Mouse (Mus musculus) CH12.LX (cell line): ENCODE data around the gene Gpm6b. TPM values are rescaled to one million over a fixed set of nuclear protein-coding genes. Genes with fewer than 3 reads are reported as not detected.

Experiments used
- DNase-seq: peaks from one replicate; pipeline ENCODE4 v3.0.0-alpha.2; 2013; ENCODE audit errors: extremely low read depth
- H3K27ac ChIP-seq: 2 replicates; pipeline ENCODE4 v1.5.1; 2012; ENCODE audit warnings: low read depth, mild to moderate bottlenecking, control low read depth, moderate library complexity; ENCODE audit not compliant: insufficient read depth
- H3K27me3 ChIP-seq: replicated peaks from 2 replicates; pipeline ENCODE3; 2012; ENCODE audit warnings: inconsistent platforms
- H3K36me3 ChIP-seq, 2 experiments: replicated peaks in 1 of 2; 2 replicates each; pipeline versions ENCODE3 to v1.6.1; 2012; ENCODE audit warnings: inconsistent platforms in 1 of 2, low read length in 1 of 2, mild to moderate bottlenecking in 1 of 2, mixed read lengths in 1 of 2, moderate library complexity in 1 of 2; ENCODE audit not compliant: control insufficient read depth in 1 of 2, insufficient read depth in 1 of 2
- H3K4me1 ChIP-seq, 2 experiments: 2 replicates each; pipeline ENCODE4 v1.6.1; 2012; ENCODE audit warnings: inconsistent platforms in 1 of 2, moderate library complexity in 1 of 2; ENCODE audit not compliant: insufficient read depth in 2 of 2, control insufficient read depth in 1 of 2
- H3K4me2 ChIP-seq: 2 replicates; pipeline ENCODE4 v1.6.1; 2012; ENCODE audit warnings: low read depth, mild to moderate bottlenecking, control low read depth; ENCODE audit not compliant: poor library complexity, insufficient read depth, severe bottlenecking
- H3K4me3 ChIP-seq, 3 experiments: fragments of 150-350 bp in 1 of 3; sonication (generic) in 1 of 3; replicated peaks in 1 of 3; 2 replicates each; pipeline versions ENCODE3 to v1.5.1; 2011 to 2012; ENCODE audit warnings: low read depth in 2 of 3, low read length in 2 of 3, mild to moderate bottlenecking in 2 of 3, moderate library complexity in 2 of 3, control low read depth in 1 of 3, improper control_type of control experiment in 1 of 3, inconsistent platforms in 1 of 3, mixed read lengths in 1 of 3; ENCODE audit not compliant: poor library complexity in 1 of 3
- H3K79me2 ChIP-seq: replicated peaks from 2 replicates; pipeline ENCODE4 v1.6.1; 2012; ENCODE audit warnings: mild to moderate bottlenecking, moderate library complexity; ENCODE audit not compliant: control insufficient read depth, poor library complexity, insufficient read depth, severe bottlenecking; ENCODE audit errors: extremely low read depth
- H3K9ac ChIP-seq: 2 replicates; pipeline ENCODE4 v1.6.1; 2012; ENCODE audit warnings: low read depth, mild to moderate bottlenecking, control low read depth, moderate library complexity; ENCODE audit not compliant: insufficient read depth
- H3K9me3 ChIP-seq: replicated peaks from 2 replicates; pipeline ENCODE3; 2012; ENCODE audit warnings: low read length, inconsistent platforms, mixed read lengths
- BHLHE40 ChIP-seq: IDR thresholded peaks from 2 replicates; pipeline ENCODE4 v1.6.1; 2011; ENCODE audit warnings: mild to moderate bottlenecking, low read depth, low read length, improper control_type of control experiment
- CHD1 ChIP-seq: IDR thresholded peaks from 2 replicates; pipeline ENCODE4 v1.6.1; 2012; ENCODE audit warnings: low read depth, low read length, improper control_type of control experiment, inconsistent platforms
- CHD2 ChIP-seq: IDR thresholded peaks from 2 replicates; pipeline ENCODE4 v1.6.1; 2011; ENCODE audit warnings: low read length, improper control_type of control experiment
- CTCF ChIP-seq, 2 experiments: IDR thresholded peaks in 1 of 2; conservative IDR thresholded peaks in 1 of 2; 2 replicates each; pipeline ENCODE4 v1.5.1; 2011 to 2012; ENCODE audit warnings: low read depth in 2 of 2, low read length in 2 of 2, improper control_type of control experiment in 1 of 2, inconsistent platforms in 1 of 2, mild to moderate bottlenecking in 1 of 2, moderate library complexity in 1 of 2
- E2F4 ChIP-seq: IDR thresholded peaks from 2 replicates; pipeline ENCODE4 v1.6.1; 2011; ENCODE audit warnings: low read depth, low read length, improper control_type of control experiment; ENCODE audit not compliant: insufficient replicate concordance
- ELF1 ChIP-seq: IDR thresholded peaks from 2 replicates; pipeline ENCODE4 v1.6.1; 2014; ENCODE audit warnings: low read depth, mild to moderate bottlenecking, inconsistent platforms, low read length, improper control_type of control experiment
- EP300 ChIP-seq: IDR thresholded peaks from 2 replicates; pipeline ENCODE4 v1.6.1; 2011; ENCODE audit warnings: low read length, improper control_type of control experiment
- ETS1 ChIP-seq: conservative IDR thresholded peaks from 2 replicates; pipeline ENCODE4 v1.6.1; 2012; ENCODE audit warnings: low read depth, mild to moderate bottlenecking, inconsistent platforms, low read length, improper control_type of control experiment, moderate library complexity
- GABPA ChIP-seq: IDR thresholded peaks from 2 replicates; pipeline ENCODE4 v1.6.1; 2012; ENCODE audit warnings: low read depth, low read length, improper control_type of control experiment, inconsistent platforms; ENCODE audit not compliant: insufficient replicate concordance
- HCFC1 ChIP-seq: IDR thresholded peaks from 2 replicates; pipeline ENCODE4 v1.6.1; 2012; ENCODE audit warnings: low read depth, mild to moderate bottlenecking, inconsistent platforms, low read length, improper control_type of control experiment
- IRF4 ChIP-seq: IDR thresholded peaks from 2 replicates; pipeline ENCODE4 v1.6.1; 2014; ENCODE audit warnings: low read depth, mild to moderate bottlenecking, inconsistent platforms, low read length, improper control_type of control experiment
- JUN ChIP-seq: IDR thresholded peaks from 2 replicates; pipeline ENCODE4 v1.6.1; 2011; ENCODE audit warnings: low read depth, mild to moderate bottlenecking, low read length, improper control_type of control experiment, moderate library complexity; ENCODE audit not compliant: insufficient read depth
- JUND ChIP-seq: conservative IDR thresholded peaks from 2 replicates; pipeline ENCODE4 v1.6.1; 2011; ENCODE audit warnings: low read depth, low read length, improper control_type of control experiment
- KAT2A ChIP-seq: IDR thresholded peaks from 2 replicates; pipeline ENCODE4 v1.6.1; 2012; ENCODE audit warnings: low read length, improper control_type of control experiment, inconsistent platforms; ENCODE audit not compliant: insufficient replicate concordance
- MAFK ChIP-seq: IDR thresholded peaks from 2 replicates; pipeline ENCODE4 v1.6.1; 2011; ENCODE audit warnings: low read length, improper control_type of control experiment; ENCODE audit not compliant: insufficient replicate concordance
- MAX ChIP-seq: IDR thresholded peaks from 2 replicates; pipeline ENCODE4 v1.6.1; 2011; ENCODE audit warnings: low read length, improper control_type of control experiment
- MAZ ChIP-seq: IDR thresholded peaks from 2 replicates; pipeline ENCODE4 v1.6.1; 2012; ENCODE audit warnings: low read depth, mild to moderate bottlenecking, inconsistent platforms, low read length, improper control_type of control experiment, moderate library complexity
- MEF2A ChIP-seq: IDR thresholded peaks from 2 replicates; pipeline ENCODE4 v1.6.1; 2014; ENCODE audit warnings: low read depth, mild to moderate bottlenecking, inconsistent platforms, low read length, improper control_type of control experiment, borderline replicate concordance
- MXI1 ChIP-seq: IDR thresholded peaks from 2 replicates; pipeline ENCODE4 v1.6.1; 2011; ENCODE audit warnings: mild to moderate bottlenecking, low read depth, low read length, improper control_type of control experiment
- MYC ChIP-seq: IDR thresholded peaks from 2 replicates; pipeline ENCODE4 v1.6.1; 2011; ENCODE audit warnings: low read depth, mild to moderate bottlenecking, improper control_type of control experiment, low read length
- NELFE ChIP-seq: IDR thresholded peaks from 2 replicates; pipeline ENCODE4 v1.6.1; 2011; ENCODE audit warnings: low read depth, low read length, improper control_type of control experiment
- NRF1 ChIP-seq: IDR thresholded peaks from 2 replicates; pipeline ENCODE4 v1.6.1; 2014; ENCODE audit warnings: low read depth, mild to moderate bottlenecking, inconsistent platforms, low read length, improper control_type of control experiment, moderate library complexity
- PAX5 ChIP-seq: IDR thresholded peaks from 2 replicates; pipeline ENCODE4 v1.6.1; 2012; ENCODE audit warnings: low read length, inconsistent platforms, mixed read lengths
- POLR2A ChIP-seq: IDR thresholded peaks from 2 replicates; pipeline ENCODE4 v1.6.1; 2011; ENCODE audit warnings: low read depth, mild to moderate bottlenecking, improper control_type of control experiment, low read length
- POLR2AphosphoS2 ChIP-seq: IDR thresholded peaks from 2 replicates; pipeline ENCODE4 v1.6.1; 2011; ENCODE audit warnings: low read depth, low read length, improper control_type of control experiment
- RAD21 ChIP-seq: IDR thresholded peaks from 2 replicates; pipeline ENCODE4 v1.6.1; 2011; ENCODE audit warnings: low read depth, mild to moderate bottlenecking, low read length, improper control_type of control experiment, moderate library complexity
- RCOR1 ChIP-seq: conservative IDR thresholded peaks from 2 replicates; pipeline ENCODE4 v1.6.1; 2012; ENCODE audit warnings: low read depth, mild to moderate bottlenecking, inconsistent platforms, low read length, improper control_type of control experiment
- SIN3A ChIP-seq: IDR thresholded peaks from 2 replicates; pipeline ENCODE4 v1.6.1; 2012; ENCODE audit warnings: low read length, improper control_type of control experiment, inconsistent platforms
- SMC3 ChIP-seq: IDR thresholded peaks from 2 replicates; pipeline ENCODE4 v1.6.1; 2011; ENCODE audit warnings: low read depth, low read length, improper control_type of control experiment
- TBP ChIP-seq: conservative IDR thresholded peaks from 2 replicates; pipeline ENCODE4 v1.6.1; 2011; ENCODE audit warnings: low read depth, low read length, improper control_type of control experiment
- TCF12 ChIP-seq: IDR thresholded peaks from 2 replicates; pipeline ENCODE4 v1.6.1; 2014; ENCODE audit warnings: low read depth, mild to moderate bottlenecking, inconsistent platforms, low read length, improper control_type of control experiment
- UBTF ChIP-seq: IDR thresholded peaks from 2 replicates; pipeline ENCODE4 v1.6.1; 2012; ENCODE audit warnings: low read depth, mild to moderate bottlenecking, inconsistent platforms, low read length, improper control_type of control experiment, moderate library complexity
- USF1 ChIP-seq: IDR thresholded peaks from 2 replicates; pipeline ENCODE4 v1.6.1; 2014; ENCODE audit warnings: low read depth, mild to moderate bottlenecking, inconsistent platforms, low read length, improper control_type of control experiment
- USF2 ChIP-seq: conservative IDR thresholded peaks from 2 replicates; pipeline ENCODE4 v1.6.1; 2011; ENCODE audit warnings: low read depth, low read length, improper control_type of control experiment
- ZC3H11A ChIP-seq: IDR thresholded peaks from 2 replicates; pipeline ENCODE4 v1.6.1; 2012; ENCODE audit warnings: low read depth, mild to moderate bottlenecking, inconsistent platforms, low read length, improper control_type of control experiment
- ZKSCAN1 ChIP-seq: IDR thresholded peaks from 2 replicates; pipeline ENCODE4 v1.6.1; 2012; ENCODE audit warnings: low read depth, inconsistent platforms, low read length, improper control_type of control experiment, borderline replicate concordance
- ZMIZ1 ChIP-seq: IDR thresholded peaks from 2 replicates; pipeline ENCODE4 v1.6.1; 2012; ENCODE audit warnings: low read depth, mild to moderate bottlenecking, inconsistent platforms, low read length, improper control_type of control experiment
- ZNF384 ChIP-seq: IDR thresholded peaks from 2 replicates; pipeline ENCODE4 v1.6.1; 2012; ENCODE audit warnings: low read depth, low read length, improper control_type of control experiment, inconsistent platforms
- dilution Hi-C: fragments of 300-500 bp; cut with MboI; formaldehyde crosslinking; loops from 2 replicates; pipeline ENCODE4 v1.14.3; 2020; ENCODE audit warnings: low sequenced_read_pairs; ENCODE audit not compliant: extremely low pct_unique_long_range_greater_than_20kb, extremely low pct_ligation_motif_present
- in situ Hi-C: fragments of 300-500 bp; cut with MboI; formaldehyde crosslinking; loops from 3 replicates; pipeline ENCODE4 v1.14.3; 2019; ENCODE audit warnings: low sequenced_read_pairs, low pct_ligation_motif_present, low pct_unique_long_range_greater_than_20kb, mixed read lengths
- polyA plus RNA-seq: library from polyadenylated mRNA; unstranded; fragments of >175 nt; gene quantifications from 2 replicates; pipeline ENCODE4 v1.2.1, GENCODE M21; 2012; ENCODE audit warnings: low read depth; ENCODE audit not compliant: insufficient read length
- total RNA-seq, 2 experiments: library from RNA; depleted of rRNA; stranded (reverse); fragments of 300-350 nt in 1 of 2; fragments of >200 nt in 1 of 2; gene quantifications; 2 replicates each; pipeline ENCODE4 v1.2.3; 2012 to 2014

Gpm6b gene
- total and polyA plus RNA-seq, 3 experiments = 0.64 to 1.9 (median 1.8) TPM

GRCm38 (mm10) chrX:166229750-166230149 is 9.0 kb upstream of the Gpm6b start:
- Histone ChIP-seq H3K27ac (no peak overlapping the region), H3K79me2 (no peaks in the 10 kb centered on the region), H3K4me3 (no peak overlapping the region), H3K9ac (no peak overlapping the region), H3K9me3 (no peaks in the 10 kb centered on the region), H3K36me3 (no peaks in the 10 kb centered on the region), H3K4me1 (peaks cover 3 to 12% of the 10 kb centered on the region in 2 experiments; a peak in 3 of 4 replicates), H3K27me3 (no peaks in the 10 kb centered on the region), H3K4me2 (no peak overlapping the region)
- DNase-seq = peak; percentile 51
- dilution Hi-C loops = no loop called here
- in situ Hi-C loops = no loop called here
- no peak for TF ChIP-seq PAX5
- no peak for TF ChIP-seq ELF1
- TF ChIP-seq TCF12 = no peak
- no peak for TF ChIP-seq NRF1
- no peak for TF ChIP-seq MYC
- TF ChIP-seq IRF4 = peak; percentile 83
- TF ChIP-seq JUND = peak; percentile 48; the same call in 1 of the 2 replicates
- TF ChIP-seq CHD2 = no peak
- no peak for TF ChIP-seq HCFC1
- TF ChIP-seq UBTF = no peak
- no peak for TF ChIP-seq KAT2A
- no peak for TF ChIP-seq ZC3H11A
- peak; percentile 51; the same call in 1 of the 2 replicates for TF ChIP-seq JUN
- TF ChIP-seq USF1 = no peak
- TF ChIP-seq NELFE = no peak
- TF ChIP-seq ZNF384 = no peak
- TF ChIP-seq USF2 = no peak
- TF ChIP-seq E2F4 = no peak
- TF ChIP-seq TBP = no peak
- no peak for TF ChIP-seq SMC3
- TF ChIP-seq MAZ = no peak
- TF ChIP-seq MEF2A = peak; percentile 23; the same call in 1 of the 2 replicates
- TF ChIP-seq ETS1 = peak; percentile 59
- TF ChIP-seq POLR2A = no peak
- TF ChIP-seq CHD1 = no peak
- no peak for TF ChIP-seq ZMIZ1
- TF ChIP-seq SIN3A = no peak
- TF ChIP-seq BHLHE40 = 0 out of 2 replicates have a peak, but pooled peaks have one; percentile 13
- no peak for TF ChIP-seq GABPA
- TF ChIP-seq POLR2AphosphoS2 = no peak
- no peak for TF ChIP-seq RCOR1
- TF ChIP-seq EP300 = no peak
- no peak for TF ChIP-seq MAFK
- no peak for TF ChIP-seq MXI1
- no peak for TF ChIP-seq CTCF (conservative IDR thresholded peaks at IDR 0.05 in 1 of 2, IDR thresholded peaks at IDR 0.05 in 1 of 2; ENCODE audit: low read depth in 2 of 2, low read length in 2 of 2)
- TF ChIP-seq RAD21 = no peak
- no peak for TF ChIP-seq ZKSCAN1
- no peak for TF ChIP-seq MAX
